Mouse (Mus musculus): ENCODE measurements around the gene Rnf24. TPM values are rescaled to one million over a fixed set of nuclear protein-coding genes. Genes with fewer than 3 reads are reported as not detected.
"Not testable (repeated sequence)": the region's sequence is repeated elsewhere in the genome, so short reads cannot be mapped to it uniquely, and the experiment has no call there.

The Rnf24 gene
- polyA plus RNA-seq, 1 experiment, result 4.9 TPM

GRCm38 (mm10) chr2:131323675-131324074 is 29.0 kb downstream of the Rnf24 start:
- no peaks in the 10 kb centered on the region for H3K36me3 ChIP-seq (ENCODE audit: control insufficient read depth, insufficient read depth)
- peaks cover 31% of the 10 kb centered on the region for H3K79me3 ChIP-seq (ENCODE audit: low read depth)
- TF ChIP-seq FOSL1 (IDR thresholded peaks at IDR 0.05; ENCODE audit: insufficient read depth, low read length, poor library complexity, severe bottlenecking), result no peak
- no peak for TF ChIP-seq USF1 (IDR thresholded peaks at IDR 0.05; ENCODE audit: low read depth)
- no peak for TF ChIP-seq CTCF (IDR thresholded peaks at IDR 0.05; ENCODE audit: control insufficient read depth, insufficient read depth, insufficient read length)
- TF ChIP-seq CEBPB (IDR thresholded peaks at IDR 0.05; ENCODE audit: low read depth), result no peak
- TF ChIP-seq MAX (IDR thresholded peaks at IDR 0.05), result no peak
- no peak for TF ChIP-seq MYOD1 (IDR thresholded peaks at IDR 0.05; ENCODE audit: control insufficient read depth, insufficient read length, low read depth)
- TF ChIP-seq MYOG (IDR thresholded peaks at IDR 0.05; ENCODE audit: control insufficient read depth, extremely low read depth, insufficient read length), result no peak
- peaks cover 72% of the 10 kb centered on the region for H3K79me2 ChIP-seq (ENCODE audit: control insufficient read depth, insufficient read depth)
- H3ac ChIP-seq (ENCODE audit: control insufficient read depth, insufficient read length, low read depth), result no peak overlapping the region
- H3K4me3 ChIP-seq (ENCODE audit: insufficient read depth, poor library complexity, severe bottlenecking), result no peak overlapping the region
- no peaks in the 10 kb centered on the region for H3K27me3 ChIP-seq (ENCODE audit: control insufficient read depth, insufficient read depth, insufficient read length)

- Histone ChIP-seq H3ac (ENCODE audit: control insufficient read depth, insufficient read length, low read depth) (peak overlapping the region; percentile 15), H3K79me2 (ENCODE audit: control insufficient read depth, insufficient read depth) (peaks cover 74% of the 10 kb centered on the region), H3K79me3 (ENCODE audit: low read depth) (peaks cover 51% of the 10 kb centered on the region)
- not testable (repeated sequence) for H3K27me3 ChIP-seq (ENCODE audit: control insufficient read depth, insufficient read depth, insufficient read length); H3K36me3 ChIP-seq (ENCODE audit: control insufficient read depth, insufficient read depth); H3K4me3 ChIP-seq (ENCODE audit: insufficient read depth, poor library complexity, severe bottlenecking)
- TF ChIP-seq CEBPB (IDR thresholded peaks at IDR 0.05; ENCODE audit: low read depth), result peak; percentile 84
These were observed 31.5 kb downstream of the Rnf24 start for GRCm38 (mm10) chr2:131321192-131321591.

DNA sequence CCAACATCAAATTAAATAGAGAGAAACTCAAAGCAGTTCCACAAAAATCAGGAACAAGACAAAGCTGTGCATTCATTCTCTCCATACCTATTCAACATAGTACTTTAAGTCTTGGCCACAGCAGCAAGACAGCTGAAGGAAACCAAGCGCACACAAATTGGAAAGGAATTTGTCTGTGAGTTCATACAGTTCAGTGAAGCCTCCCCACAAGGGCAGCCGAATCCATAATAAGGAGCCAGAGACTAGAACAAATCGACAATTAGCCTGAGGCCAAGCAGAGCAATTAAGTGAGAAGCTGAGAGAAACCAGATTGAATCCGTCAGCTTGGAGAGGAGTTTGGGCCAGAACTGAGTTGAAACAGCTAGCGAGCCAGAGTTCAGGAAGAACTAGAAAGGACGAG is 33.3 kb downstream of the Rnf24 start:
- H3K4me3 ChIP-seq (ENCODE audit: insufficient read depth, poor library complexity, severe bottlenecking), result no peak overlapping the region
- H3ac ChIP-seq (ENCODE audit: control insufficient read depth, insufficient read length, low read depth), result no peak overlapping the region
- H3K79me2 ChIP-seq (ENCODE audit: control insufficient read depth, insufficient read depth), result peaks cover 80% of the 10 kb centered on the region
- no peaks in the 10 kb centered on the region for H3K27me3 ChIP-seq (ENCODE audit: control insufficient read depth, insufficient read depth, insufficient read length)
- no peak for TF ChIP-seq MAX (IDR thresholded peaks at IDR 0.05)
- TF ChIP-seq USF1 (IDR thresholded peaks at IDR 0.05; ENCODE audit: low read depth), result no peak
- TF ChIP-seq MYOG (IDR thresholded peaks at IDR 0.05; ENCODE audit: control insufficient read depth, extremely low read depth, insufficient read length), result no peak
- no peak for TF ChIP-seq FOSL1 (IDR thresholded peaks at IDR 0.05; ENCODE audit: insufficient read depth, low read length, poor library complexity, severe bottlenecking)
- no peak for TF ChIP-seq CEBPB (IDR thresholded peaks at IDR 0.05; ENCODE audit: low read depth)
- no peak for TF ChIP-seq CTCF (IDR thresholded peaks at IDR 0.05; ENCODE audit: control insufficient read depth, insufficient read depth, insufficient read length)
- TF ChIP-seq MYOD1 (IDR thresholded peaks at IDR 0.05; ENCODE audit: control insufficient read depth, insufficient read length, low read depth), result no peak
- no peaks in the 10 kb centered on the region for H3K36me3 ChIP-seq (ENCODE audit: control insufficient read depth, insufficient read depth)
- peaks cover 50% of the 10 kb centered on the region for H3K79me3 ChIP-seq (ENCODE audit: low read depth)

- H3K79me2 ChIP-seq (ENCODE audit: control insufficient read depth, insufficient read depth), result peaks cover 59% of the 10 kb centered on the region
- H3K79me3 ChIP-seq (ENCODE audit: low read depth), result peaks cover 43% of the 10 kb centered on the region
- no peak overlapping the region for H3K4me3 ChIP-seq (ENCODE audit: insufficient read depth, poor library complexity, severe bottlenecking)
- no peaks in the 10 kb centered on the region for H3K27me3 ChIP-seq (ENCODE audit: control insufficient read depth, insufficient read depth, insufficient read length)
- H3ac ChIP-seq (ENCODE audit: control insufficient read depth, insufficient read length, low read depth), result no peak overlapping the region
- no peak for TF ChIP-seq USF1 (IDR thresholded peaks at IDR 0.05; ENCODE audit: low read depth)
- no peak for TF ChIP-seq MYOG (IDR thresholded peaks at IDR 0.05; ENCODE audit: control insufficient read depth, extremely low read depth, insufficient read length)
- no peak for TF ChIP-seq CEBPB (IDR thresholded peaks at IDR 0.05; ENCODE audit: low read depth)
- TF ChIP-seq MAX (IDR thresholded peaks at IDR 0.05), result no peak
- TF ChIP-seq CTCF (IDR thresholded peaks at IDR 0.05; ENCODE audit: control insufficient read depth, insufficient read depth, insufficient read length), result no peak
- TF ChIP-seq FOSL1 (IDR thresholded peaks at IDR 0.05; ENCODE audit: insufficient read depth, low read length, poor library complexity, severe bottlenecking), result no peak
- TF ChIP-seq MYOD1 (IDR thresholded peaks at IDR 0.05; ENCODE audit: control insufficient read depth, insufficient read length, low read depth), result no peak
- H3K36me3 ChIP-seq (ENCODE audit: control insufficient read depth, insufficient read depth), result no peaks in the 10 kb centered on the region
These were observed 36.5 kb downstream of the Rnf24 start for GRCm38 (mm10) chr2:131316167-131316566.

- Histone ChIP-seq H3ac (ENCODE audit: control insufficient read depth, insufficient read length, low read depth) (no peak overlapping the region), H3K79me2 (ENCODE audit: control insufficient read depth, insufficient read depth) (peaks cover 5% of the 10 kb centered on the region), H3K36me3 (ENCODE audit: control insufficient read depth, insufficient read depth) (peaks cover 12% of the 10 kb centered on the region), H3K79me3 (ENCODE audit: low read depth) (no peaks in the 10 kb centered on the region), H3K27me3 (ENCODE audit: control insufficient read depth, insufficient read depth, insufficient read length) (no peaks in the 10 kb centered on the region), H3K4me3 (ENCODE audit: insufficient read depth, poor library complexity, severe bottlenecking) (no peak overlapping the region)
- TF ChIP-seq MYOD1 (IDR thresholded peaks at IDR 0.05; ENCODE audit: control insufficient read depth, insufficient read length, low read depth) (no peak), FOSL1 (IDR thresholded peaks at IDR 0.05; ENCODE audit: insufficient read depth, low read length, poor library complexity, severe bottlenecking) (no peak)
These were observed 43.4 kb downstream of the Rnf24 start for GRCm38 (mm10) chr2:131309296-131309695.

DNA sequence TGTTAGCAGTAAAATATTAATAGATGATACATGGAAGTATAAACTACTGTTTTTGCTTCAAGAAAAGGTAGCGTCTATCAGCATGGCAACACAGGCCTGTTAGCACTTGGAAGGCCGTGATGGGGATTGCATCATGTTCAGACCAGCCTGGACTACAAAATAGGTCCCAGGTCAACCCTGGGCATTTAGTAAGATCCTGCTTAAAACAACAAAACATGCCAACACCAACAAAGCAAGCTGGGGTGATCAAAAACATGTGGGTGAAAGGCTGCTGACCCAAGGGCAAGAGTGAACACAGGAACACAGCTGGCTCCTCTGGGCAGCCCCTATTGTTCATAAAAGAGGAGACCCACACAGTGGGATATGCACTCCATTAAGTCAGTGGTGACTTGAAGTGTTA is 44.9 kb downstream of the Rnf24 start:
- H3K4me3 ChIP-seq (ENCODE audit: insufficient read depth, poor library complexity, severe bottlenecking), result no peak overlapping the region
- H3K36me3 ChIP-seq (ENCODE audit: control insufficient read depth, insufficient read depth), result peaks cover 27% of the 10 kb centered on the region
- TF ChIP-seq MAX (IDR thresholded peaks at IDR 0.05) (no peak), CEBPB (IDR thresholded peaks at IDR 0.05; ENCODE audit: low read depth) (no peak), USF1 (IDR thresholded peaks at IDR 0.05; ENCODE audit: low read depth) (no peak), MYOG (IDR thresholded peaks at IDR 0.05; ENCODE audit: control insufficient read depth, extremely low read depth, insufficient read length) (no peak), MYOD1 (IDR thresholded peaks at IDR 0.05; ENCODE audit: control insufficient read depth, insufficient read length, low read depth) (no peak), FOSL1 (IDR thresholded peaks at IDR 0.05; ENCODE audit: insufficient read depth, low read length, poor library complexity, severe bottlenecking) (no peak), CTCF (IDR thresholded peaks at IDR 0.05; ENCODE audit: control insufficient read depth, insufficient read depth, insufficient read length) (no peak)
- no peaks in the 10 kb centered on the region for H3K79me3 ChIP-seq (ENCODE audit: low read depth)
- H3K27me3 ChIP-seq (ENCODE audit: control insufficient read depth, insufficient read depth, insufficient read length), result no peaks in the 10 kb centered on the region
- H3K79me2 ChIP-seq (ENCODE audit: control insufficient read depth, insufficient read depth), result peaks cover 5% of the 10 kb centered on the region
- H3ac ChIP-seq (ENCODE audit: control insufficient read depth, insufficient read length, low read depth), result no peak overlapping the region
